Mouse (Mus musculus) adrenal gland, postnatal 25 days (tissue): ENCODE measurements around the gene Sncb. TPM values are rescaled to one million over a fixed set of nuclear protein-coding genes. Genes with fewer than 3 reads are reported as not detected.
"Not testable (repeated sequence)": the region's sequence is repeated elsewhere in the genome, so short reads cannot be mapped to it uniquely, and the experiment has no call there.

Experiments
- DNase-seq: peaks from one replicate; pipeline ENCODE4 v3.0.0; 2021; ENCODE audit warnings: mixed read lengths
- long read RNA-seq: library from polyadenylated mRNA; stranded (forward); transcript quantifications from one replicate; pipeline ENCODE4 v2.0.0, GENCODE M21; 2021
- total RNA-seq: library from RNA; stranded (reverse); gene quantifications from 2 replicates; pipeline ENCODE4 v1.2.3, GENCODE M21; 2021

Gene Sncb
- total RNA-seq, result 0.91 and 1.6 TPM in 2 replicates
- long read RNA-seq, result 0 reads

DNA sequence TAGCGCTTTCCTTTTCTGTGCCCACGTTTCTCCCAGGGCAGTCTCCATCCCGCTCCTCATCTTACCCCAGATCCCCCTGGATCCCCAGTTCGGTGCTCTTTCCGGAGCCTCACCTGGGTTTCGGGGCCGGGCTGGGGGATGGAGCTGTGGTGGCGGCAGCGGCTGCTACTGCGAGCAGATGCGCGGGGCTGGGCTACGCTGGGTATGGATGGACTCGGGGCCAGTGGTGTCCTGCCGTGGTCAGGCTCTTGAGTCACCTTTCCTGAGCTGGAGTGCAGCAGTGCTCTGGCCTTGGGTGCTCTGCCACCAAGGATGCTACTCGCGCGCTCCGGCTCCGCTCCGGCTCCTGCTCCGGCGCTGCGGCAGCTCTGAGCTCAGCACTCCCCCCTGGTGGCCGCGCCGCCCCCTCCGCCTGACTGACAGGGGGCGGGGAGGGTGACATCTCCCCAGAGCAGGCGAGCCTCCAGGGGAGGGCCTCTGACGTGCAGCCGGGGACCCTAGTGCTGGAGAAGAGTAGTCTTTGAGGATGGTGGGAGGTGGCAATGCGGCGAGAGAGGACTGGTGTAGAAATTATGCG lies at the start of gene Sncb:
Gene Sncb, minus strand, starts transcription at position 404 of the 577 bp plus-strand sequence.
- peak; percentile 71 for DNase-seq

DNA sequence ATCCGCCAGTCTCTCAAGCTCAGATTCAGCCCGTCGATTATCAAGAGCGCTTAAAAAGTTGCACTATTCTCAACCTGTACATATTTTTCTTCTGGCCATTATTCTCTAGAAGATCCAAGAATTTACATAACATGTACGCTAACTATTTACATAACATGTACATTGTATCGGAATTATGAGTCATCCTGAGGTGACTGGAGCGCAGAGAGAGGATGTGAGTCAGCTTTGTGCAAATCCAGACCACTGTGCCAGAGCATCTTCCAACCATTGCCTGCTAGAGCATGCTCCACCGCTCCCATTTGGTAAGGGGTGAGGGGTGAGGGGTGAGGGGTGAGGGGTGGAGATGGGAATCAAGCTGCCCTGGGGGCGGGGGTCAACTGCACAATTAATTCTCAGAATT lies 47.0 kb upstream of the Sncb start:
- DNase-seq, result no peak

DNA sequence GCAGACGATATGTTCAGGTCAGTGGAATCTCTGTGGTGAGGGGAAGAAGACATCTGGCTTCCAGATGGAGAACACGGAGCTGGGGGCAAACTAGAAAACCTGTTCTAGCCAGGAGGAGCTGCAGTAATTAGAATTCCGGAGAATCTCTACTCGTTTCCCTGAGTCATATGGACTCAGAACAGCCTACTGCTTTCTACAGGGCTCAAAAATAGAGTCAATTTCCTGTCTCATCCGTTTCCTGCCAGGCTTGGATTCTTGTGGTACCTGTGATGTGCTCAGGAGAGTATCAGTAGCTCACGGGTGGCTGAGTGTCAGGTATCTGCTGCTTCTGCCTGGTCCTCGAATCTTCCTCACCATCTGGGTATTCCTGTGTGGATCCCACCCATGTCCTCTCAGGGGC lies 45.1 kb upstream of the Sncb start:
- no peak for DNase-seq

DNA sequence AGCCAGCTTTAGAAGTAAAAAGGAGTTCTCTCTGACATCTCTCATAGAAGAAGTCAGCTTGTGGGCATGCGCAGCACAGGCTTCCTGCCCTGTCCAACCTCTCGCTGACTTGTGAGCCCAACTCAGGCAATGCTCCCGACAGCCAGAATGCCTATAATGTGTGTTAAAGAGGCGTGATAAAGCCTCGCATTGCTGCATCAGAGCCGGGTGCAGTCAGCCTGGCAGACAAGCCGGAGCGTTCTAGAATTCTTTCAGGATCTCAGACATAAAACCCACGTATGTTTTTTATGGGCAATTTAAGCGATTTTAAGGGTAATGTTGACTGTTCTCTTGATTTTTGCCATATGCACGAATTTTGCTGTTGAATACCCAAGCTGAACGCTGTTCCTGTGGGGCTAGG lies 41.7 kb upstream of the Sncb start:
- DNase-seq, result no peak

DNA sequence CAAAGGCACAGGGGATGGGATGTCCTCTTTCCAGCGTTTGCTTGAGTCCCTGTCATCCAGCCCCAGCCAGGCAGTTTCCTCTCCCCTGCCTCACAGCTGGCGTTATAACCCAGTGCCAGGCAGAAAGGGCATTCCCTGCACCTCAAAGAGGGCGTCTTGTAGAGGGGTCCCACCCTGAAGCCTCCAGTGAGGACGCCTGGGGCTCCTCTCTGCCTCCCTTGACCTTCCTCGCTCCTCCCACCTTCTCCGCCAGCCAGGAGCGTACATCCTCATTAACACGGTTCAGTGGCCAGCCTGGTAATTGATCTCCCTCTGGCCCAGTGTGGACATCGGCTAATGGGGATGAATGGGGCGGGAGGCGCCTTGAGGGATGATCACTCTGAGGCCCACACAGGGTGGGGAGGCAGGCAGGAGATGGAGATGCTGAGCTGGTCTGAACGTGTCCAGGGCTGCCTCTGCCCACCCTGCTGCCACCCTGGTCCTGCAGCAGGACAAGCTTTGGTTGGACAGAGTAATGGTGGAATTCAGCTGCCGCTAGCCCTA lies 40.1 kb upstream of the Sncb start:
- DNase-seq, result no peak

DNA sequence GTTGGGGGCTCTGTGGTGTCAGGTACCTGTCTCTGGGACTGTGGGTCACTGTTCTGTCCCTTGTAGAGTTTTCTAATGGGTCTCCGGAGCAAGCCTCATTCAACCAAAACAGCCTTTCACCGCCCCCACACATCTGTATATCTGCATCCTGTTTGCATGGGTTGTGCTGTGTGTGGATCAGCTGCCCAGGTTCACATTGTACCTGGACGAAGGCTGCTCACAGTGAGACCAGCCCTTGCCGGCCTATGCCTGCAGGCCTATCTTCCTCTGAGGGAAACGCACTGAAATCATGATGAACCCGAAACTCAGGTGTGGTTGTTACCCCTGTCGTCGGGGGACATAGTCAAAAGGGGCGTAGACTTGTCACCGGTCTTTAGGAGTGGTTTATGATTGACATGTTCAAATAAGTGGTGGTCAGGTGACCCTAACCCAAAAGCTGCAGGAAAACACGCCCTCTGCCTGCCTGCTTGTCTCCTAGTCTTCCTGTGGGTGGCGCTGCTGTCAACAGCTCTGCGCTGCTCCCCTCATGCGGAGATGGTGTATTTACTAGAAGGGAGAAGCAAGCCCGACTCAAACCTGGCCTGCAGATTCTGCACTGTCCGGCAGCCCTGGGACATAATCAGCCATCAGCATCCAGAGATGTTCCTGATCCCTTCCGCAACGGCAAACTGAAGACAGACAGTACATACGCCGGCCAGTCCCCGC lies 38.9 kb upstream of the Sncb start:
- DNase-seq, result no peak

DNA sequence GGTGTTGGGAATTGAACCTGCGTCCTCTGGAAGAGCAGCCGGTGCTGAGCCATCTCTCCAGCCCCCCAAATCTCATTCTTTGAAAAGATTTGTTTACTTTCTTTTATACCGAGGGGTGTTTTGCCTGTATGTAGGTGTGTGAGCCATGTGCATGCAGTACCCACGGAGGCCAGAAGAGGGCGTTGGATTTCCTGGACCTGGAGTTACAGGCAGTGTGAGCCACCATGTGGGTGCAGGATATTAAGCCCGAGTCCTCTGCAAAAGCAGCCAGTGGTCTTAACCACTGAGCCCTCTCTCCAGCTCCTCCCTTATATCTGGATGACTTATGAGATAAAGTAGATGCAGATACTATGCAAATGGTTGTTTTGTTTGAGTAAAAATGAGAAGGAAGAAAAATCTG lies 36.6 kb upstream of the Sncb start:
- DNase-seq, result no peak

DNA sequence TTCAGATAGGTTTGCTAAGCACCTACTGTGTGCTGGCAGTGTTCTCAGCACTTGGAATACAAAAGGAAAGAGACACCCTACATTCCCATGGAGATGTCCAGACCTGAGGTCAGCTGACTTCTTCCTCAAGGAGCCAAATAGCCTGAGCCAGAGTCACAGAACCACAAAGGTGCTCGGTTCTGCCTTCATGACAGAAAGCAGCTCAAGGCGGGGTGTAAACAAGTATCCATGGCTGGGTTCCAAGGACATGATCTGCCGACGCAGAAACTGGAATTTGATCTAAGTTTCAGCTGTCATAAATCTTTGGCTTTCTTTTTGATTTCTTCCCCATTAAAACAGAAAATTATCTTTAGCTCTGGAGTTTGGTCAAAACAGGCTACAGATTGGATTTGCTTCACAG lies 33.8 kb upstream of the Sncb start:
- no peak for DNase-seq

DNA sequence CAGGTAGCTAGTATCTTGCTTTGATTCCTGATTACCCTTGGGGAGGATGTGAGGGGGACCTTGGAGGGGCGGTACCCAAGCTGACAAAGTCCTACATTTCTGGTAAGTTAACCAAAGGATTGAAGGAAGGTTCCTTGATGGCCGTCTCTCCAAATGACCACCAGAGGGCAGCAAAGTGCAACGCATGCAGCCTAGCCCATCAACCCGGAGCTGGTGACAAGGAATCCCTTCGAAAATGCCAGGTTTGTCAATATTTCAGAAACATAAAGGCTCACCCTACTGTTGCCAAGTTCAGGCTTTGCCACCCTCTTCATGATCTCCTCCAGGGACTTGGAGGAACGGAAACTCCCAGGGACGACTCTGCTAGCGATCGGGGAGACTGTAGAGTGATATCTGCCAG lies 33.3 kb upstream of the Sncb start:
- peak; percentile 72 for DNase-seq

DNA sequence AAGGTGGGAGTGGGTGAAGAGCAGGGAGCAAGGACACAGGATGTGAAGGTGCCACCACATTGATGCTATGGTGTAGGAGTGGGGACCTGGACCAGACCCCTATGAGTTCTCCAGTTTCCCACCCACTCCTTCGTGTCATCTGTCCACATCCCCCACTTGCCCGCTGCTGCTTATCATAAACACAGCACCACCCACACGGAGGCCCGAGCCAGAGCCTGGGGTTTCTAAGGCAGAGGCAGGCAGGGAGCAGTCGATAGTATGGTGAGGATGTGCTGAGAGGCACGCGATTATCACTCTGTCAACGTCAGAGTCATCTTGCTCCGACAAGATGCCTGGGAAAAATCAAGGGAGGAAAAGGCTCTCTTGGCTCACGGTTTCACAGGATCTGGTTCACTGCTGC lies 32.3 kb upstream of the Sncb start:
- no peak for DNase-seq

DNA sequence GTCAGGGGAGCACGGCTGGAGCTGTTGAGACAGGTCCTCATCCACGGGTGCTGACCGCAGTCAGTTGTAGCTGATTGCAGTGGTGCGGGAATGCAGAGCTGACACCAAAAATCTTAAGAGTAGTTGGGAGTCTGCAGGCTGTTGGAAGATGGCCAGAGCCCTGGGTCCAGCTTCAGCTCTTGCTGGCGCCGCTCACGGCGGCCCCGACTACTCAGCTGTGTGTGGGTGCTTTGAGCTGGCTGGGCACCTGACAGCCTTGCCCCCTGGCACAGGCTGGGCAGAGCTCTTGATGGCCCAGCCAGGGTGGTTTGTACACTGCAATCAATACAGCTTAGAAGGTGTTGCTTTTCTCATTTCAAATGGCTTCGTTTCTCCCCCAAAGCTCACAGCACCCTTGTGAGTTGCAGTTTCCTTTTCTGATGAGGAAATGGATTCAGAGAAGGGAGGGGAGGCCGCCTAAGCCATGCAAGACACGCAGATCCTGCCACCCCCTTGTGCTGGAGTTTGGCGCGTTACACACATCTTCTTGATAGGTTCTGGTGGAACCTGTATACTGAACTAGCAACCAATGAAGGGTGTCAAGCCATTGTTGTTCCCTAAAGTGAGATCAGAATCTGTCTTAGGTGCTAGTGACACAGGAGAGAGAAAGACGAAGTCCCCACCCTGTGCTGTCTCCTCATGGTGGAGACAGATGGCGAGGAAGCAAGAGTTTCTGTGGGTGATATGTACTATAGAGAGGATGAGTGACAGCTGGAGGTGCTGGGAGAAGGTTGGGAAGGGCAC lies 31.7 kb upstream of the Sncb start:
- no peak for DNase-seq

DNA sequence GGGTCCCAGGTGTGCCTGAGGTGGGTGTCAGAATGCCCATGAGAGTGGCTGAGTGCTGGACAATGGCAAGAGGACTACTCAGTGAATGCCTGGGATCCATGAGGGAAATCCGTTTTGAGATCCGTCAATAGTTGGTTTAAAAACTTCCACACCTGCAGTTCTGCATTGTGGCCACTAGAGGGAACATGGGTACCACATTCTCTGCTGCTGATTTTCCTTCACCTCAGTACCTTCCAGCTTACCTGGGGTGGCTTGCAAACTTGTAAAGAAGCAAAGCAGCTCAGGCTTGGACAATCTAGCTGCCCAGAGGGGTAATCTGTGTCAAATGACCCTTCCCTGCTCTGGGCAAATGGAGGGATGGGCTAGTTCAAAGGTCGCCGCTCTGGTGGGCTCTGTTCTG lies 31.0 kb upstream of the Sncb start:
- no peak for DNase-seq

DNA sequence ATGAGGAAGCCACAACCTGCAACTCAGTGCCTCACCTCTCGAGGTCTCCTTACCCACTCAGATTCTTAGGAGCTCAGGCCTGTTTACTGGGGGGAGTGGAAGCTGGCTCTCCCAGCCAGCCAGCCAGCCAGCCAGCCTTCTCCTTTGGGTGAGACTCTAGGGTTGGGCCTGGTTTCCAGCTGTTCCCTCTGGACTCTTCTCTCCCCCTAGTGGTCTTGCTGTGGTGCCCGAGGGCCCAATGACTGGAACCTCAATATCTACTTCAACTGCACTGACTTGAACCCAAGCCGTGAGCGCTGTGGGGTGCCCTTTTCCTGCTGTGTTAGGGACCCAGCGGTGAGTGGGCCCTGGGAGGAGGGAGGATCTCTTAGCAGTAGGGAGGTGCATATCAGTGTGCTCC lies 28.4 kb upstream of the Sncb start:
- no peak for DNase-seq

DNA sequence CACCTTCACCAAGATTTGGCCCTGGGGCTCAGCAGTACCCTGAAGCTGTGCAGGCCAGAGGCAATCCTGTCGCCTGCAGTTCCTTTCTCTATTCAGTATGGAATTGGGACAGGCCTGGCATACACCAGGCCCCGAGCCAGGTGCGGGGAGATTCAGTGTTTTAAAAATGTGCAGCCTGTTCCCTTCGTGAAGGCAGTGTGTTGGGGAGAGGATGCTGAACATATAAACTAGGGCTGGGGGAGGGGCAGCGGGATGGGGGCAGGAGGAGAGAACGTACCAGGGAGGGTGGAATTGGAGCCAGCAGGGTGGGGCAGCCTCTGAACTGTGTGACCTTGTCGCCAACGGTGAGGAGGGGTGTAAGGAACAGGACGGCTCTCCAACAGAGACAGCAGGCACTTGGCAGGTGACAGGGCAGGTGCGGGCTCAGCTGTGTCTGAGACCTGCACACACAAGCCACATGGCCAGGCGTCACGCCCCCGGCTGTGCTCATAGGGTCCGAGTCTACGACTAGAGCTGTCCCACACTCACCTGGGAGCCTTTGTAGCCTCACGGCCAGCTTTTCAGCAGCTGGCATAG lies 27.7 kb upstream of the Sncb start:
- no peak for DNase-seq

DNA sequence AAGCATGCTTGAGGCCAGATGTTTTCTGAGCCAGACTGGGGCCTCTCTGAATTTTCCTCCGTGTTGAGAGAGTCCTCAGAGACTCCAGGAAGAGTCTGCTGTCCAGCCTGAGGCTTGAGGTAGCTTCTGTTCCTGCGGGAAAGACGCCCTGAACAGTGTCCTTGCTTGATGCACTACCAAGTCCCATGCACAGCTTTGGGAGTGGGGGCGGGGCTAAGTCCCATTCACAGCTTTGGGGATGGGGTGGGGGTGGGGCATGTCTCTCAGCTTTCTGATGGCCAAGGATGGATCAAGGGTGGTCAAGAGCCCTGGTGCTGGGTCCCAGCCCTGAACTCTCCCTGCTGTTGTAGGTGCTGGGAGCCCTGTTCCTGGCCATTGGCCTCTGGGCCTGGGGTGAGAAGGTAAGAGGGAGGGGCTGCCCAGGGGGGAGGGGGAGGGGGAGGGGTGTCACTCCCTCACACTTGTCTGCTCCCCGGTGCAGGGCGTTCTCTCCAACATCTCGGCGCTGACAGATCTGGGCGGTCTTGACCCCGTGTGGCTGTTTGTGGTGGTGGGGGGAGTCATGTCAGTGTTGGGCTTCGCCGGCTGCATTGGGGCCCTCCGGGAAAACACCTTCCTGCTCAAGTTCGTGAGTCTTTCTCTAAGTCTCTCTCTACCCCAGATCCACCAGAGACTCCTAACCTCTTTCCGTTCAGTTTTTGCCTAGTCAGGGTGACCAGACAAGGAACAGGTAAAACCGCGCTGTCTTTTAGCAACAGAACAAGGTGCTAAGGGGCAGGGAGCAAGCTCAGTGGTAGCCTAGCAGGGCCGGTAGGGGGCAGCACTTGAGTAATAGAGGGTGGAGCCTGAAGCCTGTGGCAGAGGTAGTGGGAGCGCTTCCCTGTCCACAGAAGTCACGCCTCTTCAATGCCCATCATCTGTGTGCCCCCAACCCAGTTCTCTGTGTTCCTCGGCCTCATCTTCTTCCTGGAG lies 26.1 kb upstream of the Sncb start:
- DNase-seq, result peak; percentile 35

DNA sequence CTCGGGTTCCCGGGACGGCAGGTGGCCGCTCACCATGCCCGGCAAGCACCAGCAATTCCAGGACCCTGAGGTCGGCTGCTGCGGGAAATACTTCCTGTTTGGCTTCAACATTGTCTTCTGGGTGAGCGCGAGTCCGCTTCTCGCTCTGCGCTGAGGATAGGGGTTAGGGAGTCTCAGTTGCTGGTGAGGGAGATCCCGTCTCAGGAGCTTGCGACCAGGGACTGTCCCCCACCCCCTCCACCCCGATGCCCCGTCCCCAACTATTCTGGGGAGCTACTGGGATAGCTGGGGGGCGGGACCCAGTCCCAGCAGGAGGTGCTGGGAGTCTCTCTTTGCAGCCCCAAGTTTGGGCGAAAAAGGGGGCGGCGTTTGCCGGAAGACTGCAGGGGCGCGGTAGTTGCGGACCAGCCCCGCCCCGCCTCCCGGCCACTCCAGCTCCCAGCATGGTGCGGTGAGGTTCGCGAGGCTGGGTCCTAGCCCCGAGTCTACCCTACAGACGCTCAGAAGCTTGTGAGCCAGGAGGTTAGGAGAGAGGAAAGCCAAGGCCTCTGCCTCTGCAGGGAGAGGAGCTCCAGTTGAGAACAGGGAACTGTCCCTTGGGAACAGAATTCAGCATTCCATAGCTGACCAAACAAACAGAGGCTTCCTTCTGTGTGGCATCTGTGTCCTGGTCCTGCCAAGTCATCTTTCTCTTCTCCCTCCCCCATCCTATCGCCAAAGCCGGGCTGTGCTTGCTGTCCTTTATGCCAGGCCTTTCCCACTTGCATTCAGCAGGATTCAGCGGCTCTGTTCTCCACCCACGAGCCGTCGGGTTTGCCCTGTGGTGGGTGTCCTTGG lies 23.4 kb upstream of the Sncb start:
- DNase-seq, result peak; percentile 64

DNA sequence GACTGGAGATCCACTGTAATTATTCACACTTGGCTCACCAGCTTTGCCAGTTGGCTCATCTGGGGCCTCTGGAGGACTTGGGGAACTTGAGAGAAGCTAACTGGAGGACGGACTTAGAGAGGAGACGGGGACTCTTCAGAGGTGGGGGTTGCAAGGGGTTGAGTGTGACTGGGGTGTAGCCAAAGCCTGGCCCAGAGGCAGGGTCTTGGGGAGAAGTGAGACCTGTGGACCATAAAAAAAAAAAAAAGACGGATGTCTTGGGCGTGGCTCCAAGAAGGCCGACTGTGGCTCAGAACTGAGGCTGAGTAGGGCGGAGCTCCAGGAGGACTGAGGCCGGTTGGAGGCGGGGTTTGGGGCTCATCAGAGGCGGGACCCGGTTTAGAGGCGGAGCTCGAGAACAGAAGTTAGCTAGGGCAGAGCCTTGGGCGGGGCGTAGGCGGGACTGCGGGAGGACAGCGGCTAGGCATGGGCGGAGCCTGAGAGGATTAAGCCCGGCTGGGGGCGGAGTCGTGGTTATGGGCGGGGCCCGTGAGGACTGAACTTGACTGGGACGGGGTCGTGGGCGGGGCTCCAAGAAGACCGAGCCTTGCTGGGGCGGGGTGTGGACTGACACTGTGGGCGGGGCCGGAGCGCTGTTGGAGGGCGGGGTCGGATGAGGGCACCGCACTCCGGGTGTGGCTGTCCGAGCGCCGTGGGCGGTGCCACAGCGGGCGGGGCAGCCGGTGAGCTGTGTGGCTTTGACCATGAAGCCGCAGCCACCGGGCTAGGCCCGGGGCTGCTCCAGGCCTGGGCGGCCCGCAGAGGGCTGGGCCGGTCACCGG lies 22.6 kb upstream of the Sncb start, which contains the start of gene Tspan17:
Gene Tspan17, plus strand, starts transcription at position 638 of the 821 bp plus-strand sequence.
- peak; percentile 98 for DNase-seq

DNA sequence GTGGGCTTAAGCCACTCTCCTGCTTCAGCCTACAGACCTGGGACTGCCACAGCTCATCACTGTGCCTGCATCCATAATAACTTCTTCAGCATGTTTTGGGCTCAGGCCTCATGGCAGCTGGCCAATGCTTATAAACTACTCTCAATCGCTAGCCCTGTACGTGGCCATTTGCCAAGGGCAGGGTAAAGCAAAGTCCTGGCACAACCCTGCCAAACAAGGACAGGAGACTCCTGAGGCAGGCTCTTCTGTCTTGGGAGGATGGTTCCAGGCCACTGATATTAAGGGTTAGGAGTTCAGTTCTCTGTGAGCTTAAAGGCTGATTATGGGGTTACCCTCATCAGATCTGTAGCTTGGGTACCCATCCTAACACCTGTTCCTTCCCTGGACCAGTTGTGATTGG lies 21.2 kb upstream of the Sncb start:
- DNase-seq, result not testable (repeated sequence)

DNA sequence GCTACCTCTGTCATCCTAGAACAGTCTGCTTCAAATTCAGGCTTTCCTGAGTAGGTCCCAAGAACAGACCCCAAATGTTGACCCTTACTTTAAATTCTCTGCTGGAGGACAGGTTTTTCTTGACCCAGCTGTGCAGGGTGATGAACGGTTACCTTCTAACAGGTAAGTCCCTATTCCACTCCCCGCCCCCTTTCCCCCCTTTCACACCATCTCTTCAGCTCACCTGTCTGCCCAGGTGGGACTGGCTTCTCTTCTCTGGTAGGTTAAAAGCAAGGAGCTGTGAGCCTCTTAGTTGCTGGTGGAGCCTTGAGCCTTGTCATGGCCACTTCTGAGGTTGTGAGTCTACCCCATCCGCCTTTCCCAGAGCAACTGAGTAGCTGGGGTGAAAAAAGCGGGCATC lies 17.3 kb upstream of the Sncb start, which contains the start of gene Eif4e1b:
Gene Eif4e1b, plus strand, starts transcription at position 301 of the 400 bp plus-strand sequence.
- no peak for DNase-seq

DNA sequence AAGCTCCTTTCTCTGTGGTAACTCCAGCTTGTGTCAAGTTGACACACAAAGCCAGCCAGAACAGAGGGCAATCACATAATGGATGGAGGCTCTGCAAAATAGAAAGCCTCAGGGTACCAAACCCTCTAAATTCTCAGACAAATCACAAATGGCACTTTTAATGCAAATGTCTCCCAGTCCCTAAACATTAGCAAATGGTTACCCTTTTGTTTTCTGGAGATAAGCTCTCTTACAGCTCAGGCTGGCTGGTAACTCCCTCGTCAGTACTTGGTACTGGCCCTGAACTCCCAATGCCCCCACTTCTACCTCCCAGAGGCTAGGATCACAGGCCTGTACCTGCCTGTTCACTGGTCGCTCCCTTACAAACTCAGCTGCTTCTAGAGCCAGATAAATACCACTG lies 16.8 kb upstream of the Sncb start:
- no peak for DNase-seq
